Mouse (Mus musculus) inflammation-experienced regulatory T-cells (primary cell): ENCODE results near the gene Rsrc1. TPM values are rescaled to one million over a fixed set of nuclear protein-coding genes. Genes with fewer than 3 reads are reported as not detected.

Source experiments
- polyA plus RNA-seq, 2 experiments: library from polyadenylated mRNA; unstranded; fragments of 100-300 nt; shearing (Covaris generic); gene quantifications; one replicate each; pipeline ENCODE4 v1.2.1; 2017

Rsrc1 gene
- polyA plus RNA-seq, result 10 to 100 TPM; 28.5 to 33.0 TPM

GRCm38 (mm10) chr3:66981101-66981661 is at the start of gene Rsrc1:
Gene Rsrc1 (plus strand): TSS chr3:66981390.

DNA sequence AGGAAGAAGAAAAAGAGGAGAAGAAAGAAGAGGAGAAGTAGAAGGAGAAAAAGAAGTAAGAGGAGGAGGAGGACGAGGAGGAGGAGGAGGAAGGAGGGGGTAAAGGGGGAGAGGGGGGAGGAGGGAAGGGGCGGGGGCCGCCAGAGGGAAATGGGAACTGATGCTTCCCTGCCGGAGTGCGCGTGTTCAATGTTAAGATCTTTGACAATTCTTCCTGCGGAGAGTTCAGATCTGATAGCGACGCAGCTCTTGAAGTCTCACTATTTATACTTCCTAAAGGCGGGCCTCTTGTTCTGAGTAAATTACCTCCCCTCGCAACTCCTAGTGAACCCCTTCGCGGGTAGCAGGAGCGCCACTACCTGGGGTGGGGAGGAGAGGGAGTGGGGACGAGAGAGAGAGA is 516 bp downstream of the Rsrc1 start, which contains the start of gene Shox2:
Gene Shox2 (minus strand): TSS at position 66 of the 400 bp plus-strand sequence.

DNA sequence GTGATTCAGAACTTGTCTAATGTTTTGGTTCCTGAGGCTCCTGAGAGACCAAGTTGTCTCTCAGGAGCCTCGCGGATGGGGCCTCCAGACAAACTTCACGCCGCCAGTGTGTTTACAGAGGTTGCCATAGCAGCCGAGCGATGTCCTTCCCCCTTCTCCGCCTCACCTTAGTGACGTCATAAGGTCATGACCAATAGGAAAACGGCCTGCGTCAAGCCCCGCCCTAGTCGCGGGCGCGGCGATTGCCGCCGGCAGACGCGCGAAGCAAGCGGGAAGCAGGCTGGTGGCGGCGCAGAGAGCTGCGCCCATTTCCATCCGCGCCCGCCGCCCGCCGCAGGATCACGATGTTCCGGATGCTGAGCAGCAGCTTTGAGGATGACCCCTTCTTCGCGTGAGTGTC is 392.7 kb downstream of the Rsrc1 start, which contains the start of gene Mlf1:
Gene Mlf1 (plus strand): TSS at position 226 of the 400 bp plus-strand sequence.

DNA sequence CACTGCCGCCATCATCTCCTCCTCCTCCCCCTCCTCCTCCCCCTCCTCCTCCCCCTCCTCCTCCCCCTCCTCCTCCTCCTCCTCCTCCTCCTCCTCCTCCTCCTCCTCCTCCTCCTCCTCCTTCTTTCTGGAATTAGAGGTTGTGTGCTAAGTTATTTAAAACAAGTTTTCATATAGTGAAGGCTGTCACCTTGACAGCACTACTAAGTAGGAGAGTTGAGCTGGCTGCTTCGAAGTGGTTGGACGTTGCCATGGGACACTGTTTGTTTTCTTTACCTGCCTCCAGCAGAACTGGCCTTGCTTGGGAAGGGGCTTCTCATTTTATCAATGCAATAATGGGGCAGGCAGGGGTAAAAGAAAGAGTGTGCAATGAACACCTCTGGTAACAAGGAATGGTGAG is 393.9 kb downstream of the Rsrc1 start, which contains the start of gene Gm17402:
Gene Gm17402 (minus strand): TSS at position 101 of the 400 bp plus-strand sequence.

Other genes starting within 250 kb of the Rsrc1 start
- gene Shox2, start 381 bp downstream of the Rsrc1 start, polyA plus RNA-seq, result 1 to 10 TPM in 1 of 2 experiments, under 1 TPM in 1; 0.59 to 1.2 TPM